ENCODE assay signal across 11 mouse cellular contexts in genomic region chr16:90014596-90014995, GRCm38 (mm10).
DNase-seq lines count a peak whose midpoint lies in the region; ATAC-seq and TF ChIP-seq lines count a peak whose summit lies in the region.
"Had no signal": no experiment of that assay in that cellular context is flagged by ENCODE, and none has a peak within 500 bp of the region (broad histone marks: within the 10 kb centered on the region; RNA-seq: fewer than 3 reads in every experiment).

No protein-coding gene starts in this region.

- intact Hi-C loops in heart, postnatal 25 days (cut with DNase I) = no loop called here

- DNase-seq in heart, adult 11 months = peak; percentile 96
- DNase-seq in fat pad, adult 2 months (ENCODE audit: extremely low read depth, low read depth, low spot score) = peak; percentile 63
- DNase-seq in heart, postnatal 25 days (ENCODE audit: low spot score) = peak; percentile 44
- peak; percentile 25 for DNase-seq in lung, postnatal 14 days
- DNase-seq in spleen, postnatal 4 days (ENCODE audit: low spot score in 2 of 2) = no peak
- DNase-seq in layer of hippocampus, adult 2 months (ENCODE audit: low spot score in 2 of 2) = no peak
- no peak for DNase-seq in forebrain, postnatal 0 days
- DNase-seq: cerebellum, postnatal 36 days; liver, embryonic 13.5 days had no signal

- WGBS in heart, embryonic 11.5 days (ENCODE audit: insufficient replicate concordance) = 76% methylated on average over 9 of the region's 9 CpGs
- WGBS in forebrain, postnatal 0 days = 88% methylated on average over 9 of the region's 9 CpGs

- no peaks in the 10 kb centered on the region for H3K9me3 ChIP-seq in heart, embryonic 11.5 days (replicated peaks; ENCODE audit: control insufficient read depth, low read length)
- no peaks in the 10 kb centered on the region for H3K9me3 ChIP-seq in forebrain, postnatal 0 days (ENCODE audit: low read length)
- H3K9me3 ChIP-seq: intestine, embryonic 15.5 days; liver, embryonic 13.5 days had no signal

- H3K9ac ChIP-seq in heart, embryonic 11.5 days (ENCODE audit: low read depth, low read length) = no peak overlapping the region
- H3K9ac ChIP-seq in forebrain, postnatal 0 days = no peak overlapping the region
- H3K9ac ChIP-seq: intestine, embryonic 15.5 days; liver, embryonic 13.5 days had no signal

- no peak for ATAC-seq in heart, embryonic 11.5 days (replicated peaks; ENCODE audit: insufficient number of reproducible peaks, low FRiP score, low TSS enrichment)
- no peak for ATAC-seq in forebrain, postnatal 0 days
- ATAC-seq: intestine, embryonic 15.5 days had no signal

- H3K4me2 ChIP-seq in heart, embryonic 11.5 days = no peak overlapping the region
- H3K4me2 ChIP-seq in forebrain, postnatal 0 days (ENCODE audit: low read depth) = no peak overlapping the region
- H3K4me2 ChIP-seq: intestine, embryonic 15.5 days; liver, embryonic 13.5 days had no signal

- H3K27me3 ChIP-seq in heart, embryonic 11.5 days (ENCODE audit: control insufficient read depth, insufficient read depth, low read length) = no peaks in the 10 kb centered on the region
- no peaks in the 10 kb centered on the region for H3K27me3 ChIP-seq in forebrain, postnatal 0 days (ENCODE audit: insufficient read depth, low read length)
- H3K27me3 ChIP-seq: intestine, embryonic 15.5 days; liver, embryonic 13.5 days had no signal

- no peak overlapping the region for H3K4me3 ChIP-seq in heart, embryonic 11.5 days (ENCODE audit: low read depth, low read length)
- no peak overlapping the region for H3K4me3 ChIP-seq in layer of hippocampus, adult 2 months
- no peak overlapping the region for H3K4me3 ChIP-seq in forebrain, postnatal 0 days (ENCODE audit: low read depth, low read length)
- H3K4me3 ChIP-seq: intestine, embryonic 15.5 days; liver, embryonic 13.5 days had no signal

- H3K4me1 ChIP-seq in heart, embryonic 11.5 days (ENCODE audit: control insufficient read depth, insufficient read depth, low read length) = peaks cover 11% of the 10 kb centered on the region; the same call in 1 of the 2 replicates
- H3K4me1 ChIP-seq in forebrain, postnatal 0 days (ENCODE audit: insufficient read depth) = no peaks in the 10 kb centered on the region
- H3K4me1 ChIP-seq: liver, embryonic 13.5 days had no signal

- no peak overlapping the region for H3K27ac ChIP-seq in heart, embryonic 11.5 days (ENCODE audit: low read depth, low read length)
- no peak overlapping the region for H3K27ac ChIP-seq in layer of hippocampus, adult 2 months
- H3K27ac ChIP-seq in forebrain, postnatal 0 days (ENCODE audit: low read depth, low read length) = no peak overlapping the region
- H3K27ac ChIP-seq: intestine, embryonic 15.5 days; liver, embryonic 13.5 days had no signal

- TF ChIP-seq CTCF in layer of hippocampus, adult 2 months (conservative IDR thresholded peaks at IDR 0.05) = no peak
- no peak for TF ChIP-seq CTCF in forebrain, postnatal 0 days (IDR thresholded peaks at IDR 0.05; ENCODE audit: low read depth)

- H3K36me3 ChIP-seq in heart, embryonic 11.5 days (ENCODE audit: control insufficient read depth, insufficient read depth, low read length) = no peaks in the 10 kb centered on the region
- no peaks in the 10 kb centered on the region for H3K36me3 ChIP-seq in forebrain, postnatal 0 days (ENCODE audit: insufficient read depth)
- H3K36me3 ChIP-seq: intestine, embryonic 15.5 days; liver, embryonic 13.5 days had no signal

Comparison
In these comparisons a context has a peak if more than half of its experiments do, and no peak if none do; other contexts are left out.
1. DNase-seq: peak in heart, adult 11 months (single experiment), fat pad, adult 2 months (single experiment), heart, postnatal 25 days (single experiment) and lung, postnatal 14 days (single experiment); none in spleen, postnatal 4 days (0 of 2), layer of hippocampus, adult 2 months (0 of 2) and forebrain, postnatal 0 days (single experiment).